ENCODE assay signal across 8 mouse cellular contexts in the genomic region with DNA sequence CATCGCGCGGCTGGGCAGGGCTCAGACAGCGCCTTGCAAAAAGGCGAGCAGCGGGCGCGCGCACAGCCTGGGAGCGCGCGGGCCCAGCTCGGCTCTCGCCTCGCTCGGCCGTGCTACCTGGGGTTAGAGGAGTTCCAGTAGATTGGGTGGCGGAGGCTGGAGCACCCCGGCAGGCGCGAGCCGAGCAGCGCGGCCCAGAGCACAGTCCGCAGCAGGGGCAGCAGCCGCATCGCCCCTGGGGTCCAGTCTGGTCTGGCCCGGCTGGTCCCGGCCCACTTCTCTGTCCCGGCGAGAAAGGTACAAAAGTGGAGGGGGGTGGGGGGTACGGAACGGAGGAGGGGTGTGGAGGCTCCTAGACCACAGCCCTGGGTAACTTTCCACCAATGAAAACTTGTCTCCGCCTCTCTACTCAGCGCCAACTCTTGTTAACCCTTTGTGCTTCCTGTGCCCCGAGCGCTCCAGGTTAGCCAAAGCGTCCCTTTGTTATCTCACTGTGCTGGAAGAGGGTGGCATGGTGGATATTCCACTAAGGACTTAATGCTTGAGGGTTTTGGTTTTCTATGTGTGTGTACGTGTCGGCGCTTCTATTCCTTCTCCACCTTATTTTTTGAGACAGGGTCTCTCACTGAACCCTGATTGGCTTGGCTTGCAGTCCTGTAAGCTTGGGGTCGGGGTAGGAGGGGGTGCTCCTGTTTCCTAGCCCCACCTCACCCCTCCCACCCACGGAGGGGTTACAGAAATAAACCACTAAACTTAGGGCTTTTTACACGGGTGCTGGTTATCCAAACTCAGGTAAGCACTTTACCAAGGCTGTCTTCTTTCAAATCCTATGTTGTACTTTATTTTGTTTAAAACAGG. TPM values are rescaled to one million over a fixed set of nuclear protein-coding genes. Genes with fewer than 3 reads are reported as not detected.
A peak's percentile ranks its signal among the peaks of the same experiment; 100 is the strongest.
DNase-seq lines count a peak whose midpoint lies in the region; ATAC-seq lines count a peak whose summit lies in the region.

A gene (minus strand): TSS at position 308 of the 858 bp plus-strand sequence.

- peaks cover 23% of the 10 kb centered on the region for H3K27me3 ChIP-seq in forebrain, embryonic 10.5 days (ENCODE audit: poor library complexity, severe bottlenecking)
- H3K27me3 ChIP-seq in liver, embryonic 12.5 days (replicated peaks) = peaks cover 66% of the 10 kb centered on the region
- H3K27me3 ChIP-seq in neural tube, embryonic 13.5 days = no peaks in the 10 kb centered on the region

- peak; percentile 68 for ATAC-seq in liver, embryonic 12.5 days
- ATAC-seq in neural tube, embryonic 13.5 days (ENCODE audit: low read depth) = peak; percentile 81

- peak within 1 kb of the TSS; percentile 85 for H3K4me2 ChIP-seq in liver, embryonic 12.5 days
- H3K4me2 ChIP-seq in neural tube, embryonic 13.5 days = peak within 1 kb of the TSS; percentile 85

- under 1% methylated on average over 44 of the region's 44 CpGs for WGBS in forebrain, embryonic 10.5 days
- 2% methylated on average over 44 of the region's 44 CpGs for WGBS in liver, embryonic 12.5 days (ENCODE audit: insufficient replicate concordance)
- under 1% methylated on average over 44 of the region's 44 CpGs for WGBS in neural tube, embryonic 13.5 days

- peak within 1 kb of the TSS; percentile 88 for H3K4me3 ChIP-seq in forebrain, embryonic 10.5 days
- peak within 1 kb of the TSS; percentile 62 for H3K4me3 ChIP-seq in liver, embryonic 12.5 days
- peak within 1 kb of the TSS; percentile 84 for H3K4me3 ChIP-seq in neural tube, embryonic 13.5 days

- peaks cover 41% of the 10 kb centered on the region for H3K36me3 ChIP-seq in forebrain, embryonic 10.5 days (replicated peaks)
- H3K36me3 ChIP-seq in liver, embryonic 12.5 days = no peaks in the 10 kb centered on the region
- peaks cover 14% of the 10 kb centered on the region for H3K36me3 ChIP-seq in neural tube, embryonic 13.5 days

- peaks cover 77% of the 10 kb centered on the region for H3K4me1 ChIP-seq in forebrain, embryonic 10.5 days
- peaks cover 20% of the 10 kb centered on the region for H3K4me1 ChIP-seq in liver, embryonic 12.5 days
- H3K4me1 ChIP-seq in neural tube, embryonic 13.5 days (replicated peaks) = peaks cover 61% of the 10 kb centered on the region

- peak; percentile 49 to 50 for DNase-seq in cerebellum, postnatal 14 days
- no peak for DNase-seq in cerebellum, adult 11 months
- DNase-seq in Muller cell, postnatal 12 days (ENCODE audit: inconsistent ontology term) = peak; percentile 86
- DNase-seq in forebrain, embryonic 10.5 days (ENCODE audit: extremely low spot score, low spot score) = peak; percentile 85
- peak; percentile 79 for DNase-seq in hindlimb bud, embryonic 11.5 days (ENCODE audit: extremely low spot score, low read depth, low spot score)
- DNase-seq in left cerebral cortex, adult 9 months (ENCODE audit: low spot score in 2 of 2) = no peak

- no peaks in the 10 kb centered on the region for H3K9me3 ChIP-seq in forebrain, embryonic 10.5 days
- no peaks in the 10 kb centered on the region for H3K9me3 ChIP-seq in liver, embryonic 12.5 days (replicated peaks)
- no peaks in the 10 kb centered on the region for H3K9me3 ChIP-seq in neural tube, embryonic 13.5 days

- peak within 1 kb of the TSS; percentile 98 for H3K27ac ChIP-seq in forebrain, embryonic 10.5 days
- no peak within 1 kb of the TSS for H3K27ac ChIP-seq in liver, embryonic 12.5 days
- peak within 1 kb of the TSS; percentile 85 for H3K27ac ChIP-seq in neural tube, embryonic 13.5 days (replicated peaks)

- H3K9ac ChIP-seq in liver, embryonic 12.5 days = peak within 1 kb of the TSS; percentile 65
- peak within 1 kb of the TSS; percentile 86 for H3K9ac ChIP-seq in neural tube, embryonic 13.5 days

RNA-seq across cellular contexts. Expression of the gene that starts here (rescaled TPM):
- polyA plus RNA-seq in forebrain, embryonic 10.5 days (2016; fragmentation: Nextera tagmentation; extraction: Ambion mirVana) = 27.6 and 28.7 TPM in 2 replicates
- polyA plus RNA-seq in liver, embryonic 12.5 days (2016; fragmentation: Nextera tagmentation; extraction: Ambion mirVana) = 2.1 and 2.3 TPM in 2 replicates
- 8.5 and 10.7 TPM in 2 replicates for polyA plus RNA-seq in neural tube, embryonic 13.5 days (2015; fragmentation: Nextera tagmentation; extraction: Ambion mirVana)

Comparison
In these comparisons a context has a peak if more than half of its experiments do, and no peak if none do; other contexts are left out.
1. DNase-seq: peak in cerebellum, postnatal 14 days (2 of 2), Muller cell, postnatal 12 days (single experiment), forebrain, embryonic 10.5 days (single experiment) and hindlimb bud, embryonic 11.5 days (single experiment); none in cerebellum, adult 11 months (single experiment) and left cerebral cortex, adult 9 months (0 of 2).
2. Peak in every context shown above with its lines, with median percentiles within 50 percentile points of each other: H3K4me3 ChIP-seq.